Mouse (Mus musculus) hindbrain, embryonic 14.5 days (tissue): ENCODE measurements at regions not wholly inside any gene's neighbourhood (a gene's known extent, or its start where the extent isn't known, plus 50 kb on each side); places are given as distances from the start of the nearest gene placed in this dataset.

Source experiments
- ATAC-seq: fragments of 200-750 bp; cut with Nextera tagmentation; 2 replicates; pipeline ENCODE4 v1.8.0; 2017; ENCODE audit warnings: moderate number of reproducible peaks, mild to moderate bottlenecking, moderate TSS enrichment, moderate library complexity; ENCODE audit not compliant: low FRiP score
- DNase-seq: peaks from one replicate; pipeline ENCODE4 v3.0.0-alpha.2; 2015; ENCODE audit warnings: low spot score
- H3K27ac ChIP-seq: fragments of 300-500 bp; sonication (generic); 2 replicates; pipeline ENCODE4 v1.5.1; 2014; ENCODE audit warnings: mild to moderate bottlenecking, moderate library complexity
- H3K27me3 ChIP-seq: fragments of 300-500 bp; sonication (generic); 2 replicates; pipeline ENCODE4 v1.6.1; 2014; ENCODE audit warnings: mild to moderate bottlenecking, low read length, mixed read lengths; ENCODE audit not compliant: control insufficient read depth, insufficient read depth
- H3K36me3 ChIP-seq: fragments of 300-500 bp; sonication (generic); replicated peaks from 2 replicates; pipeline ENCODE4 v1.6.1; 2014; ENCODE audit not compliant: control insufficient read depth, insufficient read depth
- H3K4me1 ChIP-seq: fragments of 300-500 bp; sonication (generic); replicated peaks from 2 replicates; pipeline ENCODE4 v1.6.1; 2014; ENCODE audit warnings: antibody characterized with exemption, low read length, mixed read lengths; ENCODE audit not compliant: control insufficient read depth, insufficient read depth
- H3K4me2 ChIP-seq: fragments of 300-500 bp; sonication (generic); replicated peaks from 2 replicates; pipeline ENCODE4 v1.6.1; 2014; ENCODE audit warnings: mild to moderate bottlenecking, moderate library complexity
- H3K4me3 ChIP-seq: fragments of 300-500 bp; sonication (generic); replicated peaks from 2 replicates; pipeline ENCODE4 v1.5.1; 2014; ENCODE audit warnings: mild to moderate bottlenecking, low read length
- H3K9ac ChIP-seq: fragments of 300-500 bp; sonication (generic); 2 replicates; pipeline ENCODE4 v1.6.1; 2014
- H3K9me3 ChIP-seq: fragments of 300-500 bp; sonication (generic); 2 replicates; pipeline ENCODE4 v1.6.1; 2016; ENCODE audit warnings: low read length; ENCODE audit not compliant: control insufficient read depth
- WGBS: fragments of 180-500 bp; shearing (Covaris S2); extraction: QIAGEN DNeasy Blood & Tissue Kit; methylation state at CpG from one replicate; pipeline ENCODE4 v1.1.7; 2014; 5-methylcytosine and 5-hydroxymethylcytosine counted together

GRCm38 (mm10) chr15:27282279-27282678 is 184.2 kb upstream of the Ank start:
- H3K4me1 ChIP-seq, result no peaks in the 10 kb centered on the region
- ATAC-seq, result no peak
- H3K4me3 ChIP-seq, result no peak overlapping the region
- no peak for DNase-seq
- H3K36me3 ChIP-seq, result no peaks in the 10 kb centered on the region
- peaks cover 12% of the 10 kb centered on the region; the same call in 1 of the 2 replicates for H3K9me3 ChIP-seq
- H3K27ac ChIP-seq, result no peak overlapping the region
- no peak overlapping the region for H3K9ac ChIP-seq
- no peaks in the 10 kb centered on the region for H3K27me3 ChIP-seq
- WGBS, result 97% methylated on average over 1 of the region's 1 CpGs
- H3K4me2 ChIP-seq, result no peak overlapping the region

GRCm38 (mm10) chr15:27303856-27304255 is 162.6 kb upstream of the Ank start:
- Histone ChIP-seq H3K9ac (no peak overlapping the region), H3K4me2 (no peak overlapping the region), H3K9me3 (no peaks in the 10 kb centered on the region), H3K27me3 (no peaks in the 10 kb centered on the region), H3K4me3 (no peak overlapping the region), H3K36me3 (no peaks in the 10 kb centered on the region), H3K27ac (no peak overlapping the region), H3K4me1 (no peaks in the 10 kb centered on the region)
- DNase-seq, result no peak
- ATAC-seq, result no peak
- 82% methylated on average over 4 of the region's 4 CpGs for WGBS

DNA sequence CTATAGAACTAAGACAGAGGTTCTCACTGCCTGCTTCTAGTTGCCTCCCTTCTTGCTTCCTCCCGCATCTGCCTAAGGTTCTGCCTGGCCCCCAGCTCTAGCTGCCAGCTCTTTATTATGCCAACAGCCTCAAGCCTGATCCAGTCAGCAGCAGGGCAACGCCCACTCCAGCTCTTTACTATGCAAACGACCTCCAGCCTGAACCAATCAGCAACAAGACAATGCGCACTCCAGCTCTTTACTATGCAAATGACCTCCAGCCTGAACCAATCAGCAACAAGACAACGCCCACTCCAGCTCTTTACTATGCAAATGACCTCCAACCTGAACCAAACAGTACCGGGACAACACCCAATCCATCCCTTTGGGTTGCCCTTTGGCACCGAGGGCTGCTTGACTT is 162.2 kb upstream of the Ank start:
- 76% methylated on average over 7 of the region's 7 CpGs for WGBS
- H3K9me3 ChIP-seq, result no peaks in the 10 kb centered on the region
- no peaks in the 10 kb centered on the region for H3K36me3 ChIP-seq
- H3K27ac ChIP-seq, result no peak overlapping the region
- no peaks in the 10 kb centered on the region for H3K27me3 ChIP-seq
- no peak overlapping the region for H3K4me2 ChIP-seq
- no peak overlapping the region for H3K4me3 ChIP-seq
- peak; percentile 53; the same call in 1 of the 2 replicates for ATAC-seq
- H3K4me1 ChIP-seq, result no peaks in the 10 kb centered on the region
- no peak for DNase-seq
- no peak overlapping the region for H3K9ac ChIP-seq

DNA sequence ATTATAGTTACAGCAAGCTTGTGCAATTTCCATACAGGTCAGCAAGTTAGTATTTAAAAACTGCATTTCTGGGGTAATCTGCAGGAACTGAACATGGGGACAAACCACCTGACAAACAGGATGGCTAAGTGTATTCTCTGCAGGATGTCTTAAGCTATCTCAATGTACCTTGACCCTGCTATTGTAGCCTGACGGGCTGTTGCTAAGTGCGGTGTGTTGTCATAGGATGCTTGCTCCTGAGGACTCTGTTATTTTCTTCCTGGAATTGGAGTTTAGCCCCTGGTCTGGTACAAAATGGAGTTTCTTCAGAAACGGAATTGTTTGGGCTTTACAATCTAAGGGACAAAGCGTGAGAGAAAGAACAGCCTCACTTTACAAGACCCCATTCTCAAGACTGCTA is 161.4 kb upstream of the Ank start:
- Histone ChIP-seq H3K27me3 (no peaks in the 10 kb centered on the region), H3K4me3 (no peak overlapping the region), H3K36me3 (no peaks in the 10 kb centered on the region), H3K9ac (no peak overlapping the region), H3K27ac (no peak overlapping the region), H3K9me3 (no peaks in the 10 kb centered on the region), H3K4me2 (no peak overlapping the region), H3K4me1 (no peaks in the 10 kb centered on the region)
- DNase-seq, result no peak
- no peak for ATAC-seq
- 94% methylated on average over 4 of the region's 4 CpGs for WGBS

- H3K36me3 ChIP-seq, result no peaks in the 10 kb centered on the region
- no peak overlapping the region for H3K4me2 ChIP-seq
- no peaks in the 10 kb centered on the region for H3K9me3 ChIP-seq
- no peak overlapping the region for H3K27ac ChIP-seq
- no peak overlapping the region for H3K4me3 ChIP-seq
- no peaks in the 10 kb centered on the region for H3K4me1 ChIP-seq
- 69% methylated on average over 4 of the region's 4 CpGs for WGBS
- no peak overlapping the region for H3K9ac ChIP-seq
- no peaks in the 10 kb centered on the region for H3K27me3 ChIP-seq
- no peak for ATAC-seq
- DNase-seq, result no peak
Observed at GRCm38 (mm10) chr15:27308639-27309038, 157.8 kb upstream of the Ank start.

DNA sequence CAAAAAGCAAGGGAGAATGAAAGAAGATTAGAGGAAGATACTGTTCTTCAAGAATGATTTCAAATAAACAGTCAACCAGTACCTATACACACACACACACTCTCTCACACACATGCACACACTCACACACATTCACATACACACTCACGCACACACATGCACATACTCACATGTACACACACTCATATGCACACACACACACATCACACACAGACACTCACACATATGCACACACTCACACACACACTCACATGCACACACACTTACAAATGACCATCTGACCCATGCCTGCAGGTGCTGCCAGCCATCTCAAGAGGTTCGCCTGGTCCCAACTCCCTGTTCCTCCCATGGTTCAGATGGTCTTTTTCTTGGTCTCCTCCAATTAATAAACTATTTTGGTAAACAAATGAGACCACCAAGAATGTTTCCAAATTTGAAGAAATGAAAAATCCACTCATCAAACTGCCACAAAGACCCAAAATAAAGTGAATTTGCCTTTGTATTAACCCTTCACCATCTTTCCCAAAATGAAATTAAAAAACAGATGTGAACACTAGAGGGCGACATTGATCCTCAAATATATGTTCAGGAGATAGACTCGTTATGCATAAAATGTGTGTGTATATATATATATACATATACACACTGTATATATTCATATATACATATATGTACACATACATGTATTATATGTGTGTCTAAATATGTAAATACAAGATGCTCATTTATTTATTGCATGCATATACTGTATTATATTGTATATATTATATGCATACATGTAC is 150.3 kb upstream of the Ank start:
- Histone ChIP-seq H3K36me3 (no peaks in the 10 kb centered on the region), H3K9me3 (no peaks in the 10 kb centered on the region), H3K27ac (no peak overlapping the region), H3K4me1 (no peaks in the 10 kb centered on the region), H3K9ac (no peak overlapping the region), H3K4me2 (no peak overlapping the region), H3K4me3 (no peak overlapping the region), H3K27me3 (no peaks in the 10 kb centered on the region)
- 49% methylated on average over 4 of the region's 4 CpGs for WGBS
- ATAC-seq (no peak; the same call in 1 of the 2 replicates), DNase-seq (peak; percentile 84)

DNA sequence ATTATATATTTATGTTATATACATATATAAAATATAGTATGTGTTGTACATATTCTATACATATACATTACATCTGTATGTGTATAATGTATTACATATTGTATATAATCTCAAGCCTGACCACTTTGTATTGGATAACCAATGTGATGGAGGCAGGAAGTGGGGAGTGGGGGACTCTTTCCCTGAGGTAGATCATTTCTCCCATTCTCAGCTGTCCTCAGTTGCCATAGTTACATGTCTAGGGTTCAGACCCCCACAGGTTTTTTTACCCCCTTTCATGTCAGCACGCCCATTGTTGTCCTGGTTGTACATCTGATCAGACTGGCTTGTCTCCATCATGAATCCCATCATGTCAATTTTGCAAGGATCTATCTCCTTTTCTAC is 149.7 kb upstream of the Ank start:
- ATAC-seq, result no peak

GRCm38 (mm10) chr15:27321915-27322665 is 144.4 kb upstream of the Ank start:
- no peak overlapping the region for H3K4me3 ChIP-seq
- whole genome bisulfite sequencing, result 82% methylated on average over 10 of the region's 10 CpGs
- no peaks in the 10 kb centered on the region for H3K27me3 ChIP-seq
- H3K4me2 ChIP-seq, result no peak overlapping the region
- H3K9ac ChIP-seq, result no peak overlapping the region
- H3K27ac ChIP-seq, result no peak overlapping the region
- no peaks in the 10 kb centered on the region for H3K4me1 ChIP-seq
- H3K9me3 ChIP-seq, result no peaks in the 10 kb centered on the region
- no peak for DNase-seq
- no peak for ATAC-seq
- no peaks in the 10 kb centered on the region for H3K36me3 ChIP-seq

More for the DNA sequence above, 149.7 kb upstream of the Ank start:
- no peak overlapping the region for H3K9ac ChIP-seq
- no peak overlapping the region for H3K4me2 ChIP-seq
- no peak for DNase-seq
- WGBS, result 74% methylated on average over 1 of the region's 1 CpGs
- H3K27me3 ChIP-seq, result no peaks in the 10 kb centered on the region
- H3K27ac ChIP-seq, result no peak overlapping the region
- no peaks in the 10 kb centered on the region for H3K9me3 ChIP-seq
- no peaks in the 10 kb centered on the region for H3K36me3 ChIP-seq
- H3K4me3 ChIP-seq, result no peak overlapping the region
- no peaks in the 10 kb centered on the region for H3K4me1 ChIP-seq

- Histone ChIP-seq H3K9ac (peak overlapping the region; percentile 31; the same call in 1 of the 2 replicates), H3K27me3 (no peaks in the 10 kb centered on the region), H3K27ac (no peak overlapping the region), H3K4me3 (no peak overlapping the region), H3K36me3 (no peaks in the 10 kb centered on the region), H3K4me2 (peak overlapping the region; percentile 20; the same call in 1 of the 2 replicates), H3K4me1 (no peaks in the 10 kb centered on the region; the same call in 1 of the 2 replicates), H3K9me3 (no peaks in the 10 kb centered on the region)
- ATAC-seq (peak; percentile 89), DNase-seq (peak; percentile 87)
- WGBS, result 22% methylated on average over 15 of the region's 15 CpGs
Observed at GRCm38 (mm10) chr15:27325847-27326548, 140.5 kb upstream of the Ank start.
